Mouse (Mus musculus): ENCODE measurements at regions not wholly inside any gene's neighbourhood (a gene's known extent, or its start where the extent isn't known, plus 50 kb on each side); places are given as distances from the start of the nearest gene placed in this dataset.

DNA sequence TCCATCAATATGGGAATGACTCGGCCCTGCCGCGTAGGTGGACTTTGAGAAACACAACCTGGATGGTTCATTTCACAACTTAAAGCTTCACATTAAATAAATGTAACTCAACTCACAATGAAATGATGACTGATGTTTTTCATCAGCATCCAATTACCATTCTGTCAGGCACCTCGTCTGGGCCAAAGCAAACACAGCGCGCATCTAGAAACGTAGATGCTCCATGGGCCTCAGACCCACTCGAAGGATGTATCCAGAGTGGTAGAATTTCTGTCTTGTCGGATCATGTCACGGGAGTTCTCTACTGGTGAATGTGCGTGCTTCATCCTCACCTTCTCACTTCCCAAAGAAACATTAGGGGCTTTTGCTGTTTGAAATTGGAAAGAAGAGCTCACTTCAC lies 127.0 kb upstream of the Lrig3 start:
- no peak for TF ChIP-seq GATA1 (IDR thresholded peaks at IDR 0.05; ENCODE audit: borderline replicate concordance, low read length)
- TF ChIP-seq FLI1 (IDR thresholded peaks at IDR 0.05; ENCODE audit: low read length), result no peak
